Mouse (Mus musculus) MEL (cell line): Measurements from ENCODE around the gene Orai1.

Experiments
- CHD2 ChIP-seq: IDR thresholded peaks from 2 replicates; pipeline ENCODE4 v1.6.1; 2011; ENCODE audit warnings: low read length, improper control_type of control experiment
- CTCF ChIP-seq, 3 experiments: IDR thresholded peaks in 2 of 3; conservative IDR thresholded peaks in 1 of 3; 2 replicates each; pipeline ENCODE4 v1.5.1; 2011 to 2012; ENCODE audit warnings: low read length in 3 of 3, low read depth in 2 of 3, mild to moderate bottlenecking in 2 of 3, improper control_type of control experiment in 1 of 3, inconsistent platforms in 1 of 3, mixed read lengths in 1 of 3, moderate library complexity in 1 of 3; ENCODE audit not compliant: control insufficient read depth in 1 of 3, insufficient read depth in 1 of 3, poor library complexity in 1 of 3, severe bottlenecking in 1 of 3
- EP300 ChIP-seq, 2 experiments: IDR thresholded peaks; 2 replicates each; pipeline ENCODE4 v1.6.1; 2011; ENCODE audit warnings: improper control_type of control experiment in 2 of 2, low read length in 2 of 2, low read depth in 1 of 2, mild to moderate bottlenecking in 1 of 2
- MAFK ChIP-seq: IDR thresholded peaks from 2 replicates; pipeline ENCODE4 v1.6.1; 2011; ENCODE audit warnings: low read depth, mild to moderate bottlenecking, low read length, improper control_type of control experiment, borderline replicate concordance
- MAX ChIP-seq: IDR thresholded peaks from 2 replicates; pipeline ENCODE4 v1.6.1; 2011; ENCODE audit warnings: low read length, improper control_type of control experiment
- MXI1 ChIP-seq: IDR thresholded peaks from 2 replicates; pipeline ENCODE4 v1.6.1; 2011; ENCODE audit warnings: mild to moderate bottlenecking, low read depth, low read length, improper control_type of control experiment
- POLR2A ChIP-seq, 2 experiments: IDR thresholded peaks; 2 replicates each; pipeline ENCODE4 v1.6.1; 2011 to 2012; ENCODE audit warnings: low read length in 2 of 2, mild to moderate bottlenecking in 2 of 2, control low read depth in 1 of 2, improper control_type of control experiment in 1 of 2, low read depth in 1 of 2, moderate library complexity in 1 of 2; ENCODE audit not compliant: control insufficient read depth in 1 of 2, insufficient read depth in 1 of 2, poor library complexity in 1 of 2
- SMC3 ChIP-seq: IDR thresholded peaks from 2 replicates; pipeline ENCODE4 v1.6.1; 2011; ENCODE audit warnings: low read depth, low read length, improper control_type of control experiment
- TBP ChIP-seq: IDR thresholded peaks from 2 replicates; pipeline ENCODE4 v1.8.0; 2011; ENCODE audit warnings: low read depth, low read length, improper control_type of control experiment
- TCF12 ChIP-seq: IDR thresholded peaks from 2 replicates; pipeline ENCODE4 v1.6.1; 2014; ENCODE audit warnings: low read depth, mild to moderate bottlenecking, inconsistent platforms, low read length, improper control_type of control experiment, moderate library complexity
- USF1 ChIP-seq: IDR thresholded peaks from 2 replicates; pipeline ENCODE4 v1.6.1; 2014; ENCODE audit warnings: low read depth, mild to moderate bottlenecking, inconsistent platforms, low read length, improper control_type of control experiment, moderate library complexity

- TF ChIP-seq CHD2 (no peak), MAX (no peak), CTCF (IDR thresholded peaks at IDR 0.05 in 2 of 3, conservative IDR thresholded peaks at IDR 0.05 in 1 of 3; ENCODE audit: control insufficient read depth in 1 of 3, insufficient read depth in 1 of 3, low read depth in 2 of 3, low read length in 3 of 3, poor library complexity in 1 of 3, severe bottlenecking in 1 of 3) (no peak), POLR2A (IDR thresholded peaks at IDR 0.05; ENCODE audit: control insufficient read depth in 1 of 2, insufficient read depth in 1 of 2, low read depth in 1 of 2, low read length in 2 of 2, poor library complexity in 1 of 2) (0 out of 4 replicates have a peak, but pooled peaks of 1 of the 2 experiments have one; percentile 24), TBP (no peak), MAFK (no peak), TCF12 (no peak), MXI1 (no peak; the same call in 1 of the 2 replicates), USF1 (no peak), SMC3 (no peak), EP300 (IDR thresholded peaks at IDR 0.05; ENCODE audit: low read depth in 1 of 2, low read length in 2 of 2) (no peak)
Measured at GRCm38 (mm10) chr5:122988021-122988751, 26.7 kb upstream of the Orai1 start.
